Mouse (Mus musculus): ENCODE data around the gene Snx30. TPM values are rescaled to one million over a fixed set of nuclear protein-coding genes. Genes with fewer than 3 reads are reported as not detected.

Gene Snx30
- polyA plus RNA-seq (2015; fragmentation: Nextera tagmentation; extraction: Ambion mirVana): 6.0 and 7.0 TPM in 2 replicates

- DNase-seq (ENCODE audit: low spot score) (peak; percentile 93), ATAC-seq (replicated peaks; ENCODE audit: low FRiP score, low read depth) (peak; percentile 91)
- Histone ChIP-seq H3K27ac (peak within 1 kb of the TSS; percentile 79), H3K9me3 (replicated peaks; ENCODE audit: low read length) (no peaks in the 10 kb centered on the region), H3K36me3 (ENCODE audit: insufficient read depth, low read length) (no peaks in the 10 kb centered on the region), H3K27me3 (ENCODE audit: insufficient read depth, low read length) (no peaks in the 10 kb centered on the region), H3K4me1 (replicated peaks; ENCODE audit: insufficient read depth, low read length) (peaks cover 2% of the 10 kb centered on the region; the same call in 1 of the 2 replicates), H3K4me3 (replicated peaks; ENCODE audit: low read depth, low read length) (peak within 1 kb of the TSS; percentile 93), H3K9ac (ENCODE audit: low read depth, low read length) (peak within 1 kb of the TSS; percentile 80), H3K4me2 (ENCODE audit: low read length) (peak within 1 kb of the TSS; percentile 100)
- 2% methylated on average over 45 of the region's 45 CpGs for WGBS
- no peak for TF ChIP-seq CTCF (IDR thresholded peaks at IDR 0.05; ENCODE audit: low read depth)
These were observed at the start of gene Snx30 for GRCm38 (mm10) chr4:59805181-59805967. TSS of gene Snx30 (plus strand) at chr4:59805840.

- Histone ChIP-seq H3K27ac (no peak overlapping the region; the same call in 1 of the 2 replicates), H3K4me2 (ENCODE audit: low read length) (no peak overlapping the region), H3K9ac (ENCODE audit: low read depth, low read length) (no peak overlapping the region), H3K4me3 (replicated peaks; ENCODE audit: low read depth, low read length) (no peak overlapping the region), H3K9me3 (replicated peaks; ENCODE audit: low read length) (no peaks in the 10 kb centered on the region), H3K27me3 (ENCODE audit: insufficient read depth, low read length) (no peaks in the 10 kb centered on the region), H3K4me1 (replicated peaks; ENCODE audit: insufficient read depth, low read length) (peaks cover 21% of the 10 kb centered on the region), H3K36me3 (ENCODE audit: insufficient read depth, low read length) (0 out of 2 replicates have a peak, but pooled peaks cover 3% of the 10 kb centered on the region)
- TF ChIP-seq CTCF (IDR thresholded peaks at IDR 0.05; ENCODE audit: low read depth): no peak
- no peak for ATAC-seq (replicated peaks; ENCODE audit: low FRiP score, low read depth)
- peak; percentile 62 for DNase-seq (ENCODE audit: low spot score)
- 52% methylated on average over 9 of the region's 9 CpGs for WGBS
These were observed 49.1 kb upstream of the Snx30 start for GRCm38 (mm10) chr4:59756332-59757082.

GRCm38 (mm10) chr4:59757452-59758435, 47.9 kb upstream of the Snx30 start:
- H3K9ac ChIP-seq (ENCODE audit: low read depth, low read length): no peak overlapping the region
- peak overlapping the region; percentile 62 for H3K27ac ChIP-seq
- no peaks in the 10 kb centered on the region for H3K27me3 ChIP-seq (ENCODE audit: insufficient read depth, low read length)
- no peak for TF ChIP-seq CTCF (IDR thresholded peaks at IDR 0.05; ENCODE audit: low read depth)
- DNase-seq (ENCODE audit: low spot score) (peak; percentile 72), ATAC-seq (replicated peaks; ENCODE audit: low FRiP score, low read depth) (peak; percentile 64)
- peak overlapping the region; percentile 34; the same call in 1 of the 2 replicates for H3K4me2 ChIP-seq (ENCODE audit: low read length)
- H3K36me3 ChIP-seq (ENCODE audit: insufficient read depth, low read length): 0 out of 2 replicates have a peak, but pooled peaks cover 3% of the 10 kb centered on the region
- H3K4me3 ChIP-seq (replicated peaks; ENCODE audit: low read depth, low read length): no peak overlapping the region
- no peaks in the 10 kb centered on the region for H3K9me3 ChIP-seq (replicated peaks; ENCODE audit: low read length)
- H3K4me1 ChIP-seq (replicated peaks; ENCODE audit: insufficient read depth, low read length): peaks cover 21% of the 10 kb centered on the region
- WGBS: 42% methylated on average over 12 of the region's 12 CpGs

GRCm38 (mm10) chr4:59760016-59760415, 45.6 kb upstream of the Snx30 start:
- Histone ChIP-seq H3K9me3 (replicated peaks; ENCODE audit: low read length) (no peaks in the 10 kb centered on the region), H3K9ac (ENCODE audit: low read depth, low read length) (no peak overlapping the region), H3K4me1 (replicated peaks; ENCODE audit: insufficient read depth, low read length) (peaks cover 25% of the 10 kb centered on the region), H3K27me3 (ENCODE audit: insufficient read depth, low read length) (no peaks in the 10 kb centered on the region), H3K4me2 (ENCODE audit: low read length) (no peak overlapping the region), H3K27ac (no peak overlapping the region), H3K4me3 (replicated peaks; ENCODE audit: low read depth, low read length) (no peak overlapping the region), H3K36me3 (ENCODE audit: insufficient read depth, low read length) (no peaks in the 10 kb centered on the region)
- 76% methylated on average over 4 of the region's 4 CpGs for WGBS
- DNase-seq (ENCODE audit: low spot score) (no peak), ATAC-seq (replicated peaks; ENCODE audit: low FRiP score, low read depth) (no peak)
- peak; percentile 41 for TF ChIP-seq CTCF (IDR thresholded peaks at IDR 0.05; ENCODE audit: low read depth)

- Histone ChIP-seq H3K36me3 (ENCODE audit: insufficient read depth, low read length) (no peaks in the 10 kb centered on the region), H3K4me2 (ENCODE audit: low read length) (no peak overlapping the region)
- 38% methylated on average over 10 of the region's 10 CpGs for WGBS
These were observed 44.8 kb upstream of the Snx30 start for GRCm38 (mm10) chr4:59760636-59761364.

More at GRCm38 (mm10) chr4:59760636-59761364, 44.8 kb upstream of the Snx30 start:
- Histone ChIP-seq H3K4me1 (replicated peaks; ENCODE audit: insufficient read depth, low read length) (peaks cover 27% of the 10 kb centered on the region), H3K4me3 (replicated peaks; ENCODE audit: low read depth, low read length) (no peak overlapping the region), H3K9ac (ENCODE audit: low read depth, low read length) (no peak overlapping the region), H3K27ac (no peak overlapping the region), H3K27me3 (ENCODE audit: insufficient read depth, low read length) (no peaks in the 10 kb centered on the region), H3K9me3 (replicated peaks; ENCODE audit: low read length) (no peaks in the 10 kb centered on the region)
- no peak for ATAC-seq (replicated peaks; ENCODE audit: low FRiP score, low read depth)
- peak; percentile 81 for DNase-seq (ENCODE audit: low spot score)
- peak; percentile 72 for TF ChIP-seq CTCF (IDR thresholded peaks at IDR 0.05; ENCODE audit: low read depth)
